Mouse (Mus musculus): ENCODE measurements around the gene Catsperg1. TPM values are rescaled to one million over a fixed set of nuclear protein-coding genes. Genes with fewer than 3 reads are reported as not detected.
A peak's percentile ranks its signal among the peaks of the same experiment; 100 is the strongest.
"Not testable (repeated sequence)": the region's sequence is repeated elsewhere in the genome, so short reads cannot be mapped to it uniquely, and the experiment has no call there.

Catsperg1 gene
- total RNA-seq, 2 experiments from 2014 or later, result 0.89 TPM; not detected in 1

- peak; percentile 83 to 91 for DNase-seq
Observed at GRCm38 (mm10) chr7:29170066-29170754, 43.6 kb downstream of the Catsperg1 start, which contains the start of the genes Ggn and Spred3. Gene Ggn (plus strand): TSS chr7:29170210. Gene Spred3 (minus strand): TSS chr7:29170411.

- DNase-seq, result peak; percentile 83 to 86
Observed at GRCm38 (mm10) chr7:29169231-29170065, 44.4 kb downstream of the Catsperg1 start.

DNA sequence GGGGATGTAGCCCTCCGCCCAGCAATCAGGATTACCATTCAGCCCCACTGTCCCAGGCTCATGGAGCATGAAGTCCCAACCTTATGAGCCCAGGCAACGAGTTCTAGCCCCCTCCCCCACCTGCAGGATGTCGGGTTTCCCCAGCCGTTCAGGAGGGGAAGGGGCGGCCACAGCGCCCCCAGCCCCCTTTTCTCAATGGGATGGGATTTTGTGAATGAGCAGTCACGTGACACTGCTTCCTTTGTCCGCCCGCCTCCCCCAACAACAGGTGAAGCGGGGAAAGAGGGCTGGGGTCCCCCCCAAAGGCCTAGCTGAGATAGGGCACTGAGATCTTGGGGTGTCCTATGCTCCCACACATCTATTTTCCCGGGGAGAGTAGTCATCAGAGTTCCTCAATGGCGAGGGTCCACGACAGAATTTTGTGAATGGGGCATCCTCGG, 45.0 kb downstream of the Catsperg1 start:
- DNase-seq, result no peak

- no peak for DNase-seq
Observed at GRCm38 (mm10) chr7:29168121-29168695, 45.6 kb downstream of the Catsperg1 start.

- DNase-seq, result no peak
Observed at GRCm38 (mm10) chr7:29167656-29168055, 46.2 kb downstream of the Catsperg1 start.

- DNase-seq, result no peak
Observed at GRCm38 (mm10) chr7:29162750-29163525, 50.9 kb downstream of the Catsperg1 start.

GRCm38 (mm10) chr7:29162294-29162693, 51.5 kb downstream of the Catsperg1 start:
- DNase-seq, result no peak

GRCm38 (mm10) chr7:29158264-29158663, 55.6 kb downstream of the Catsperg1 start:
- no peak for DNase-seq

GRCm38 (mm10) chr7:29155838-29156782, 57.7 kb downstream of the Catsperg1 start, which contains the start of gene Fam98c:
Gene Fam98c (minus strand): TSS chr7:29156234.
- peak; percentile 87 to 89 for DNase-seq

GRCm38 (mm10) chr7:29155196-29155837, 58.5 kb downstream of the Catsperg1 start:
- peak; percentile 91 to 92 for DNase-seq

- DNase-seq, result no peak
Observed at GRCm38 (mm10) chr7:29154018-29154720, 59.7 kb downstream of the Catsperg1 start.

DNA sequence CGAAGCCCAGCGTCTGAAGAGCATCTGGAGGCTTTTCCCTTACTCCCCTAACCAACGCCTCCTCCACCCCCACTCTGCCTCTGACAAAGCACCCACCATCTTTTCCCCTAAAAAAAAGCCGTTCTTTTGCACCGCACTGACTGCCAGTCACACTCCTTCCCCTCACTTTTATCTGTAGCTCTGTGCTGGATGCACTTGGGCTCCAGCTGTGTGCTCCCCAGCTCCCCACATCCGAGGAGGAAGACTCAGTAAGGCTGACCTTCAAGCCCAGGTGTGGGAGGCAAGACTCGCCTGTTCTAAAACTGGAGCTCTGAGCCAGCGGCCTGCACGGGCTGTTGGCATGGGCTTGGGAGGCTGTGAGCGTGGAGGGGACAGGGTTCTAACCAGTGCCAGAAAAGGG, 62.3 kb downstream of the Catsperg1 start:
- DNase-seq, result no peak

DNA sequence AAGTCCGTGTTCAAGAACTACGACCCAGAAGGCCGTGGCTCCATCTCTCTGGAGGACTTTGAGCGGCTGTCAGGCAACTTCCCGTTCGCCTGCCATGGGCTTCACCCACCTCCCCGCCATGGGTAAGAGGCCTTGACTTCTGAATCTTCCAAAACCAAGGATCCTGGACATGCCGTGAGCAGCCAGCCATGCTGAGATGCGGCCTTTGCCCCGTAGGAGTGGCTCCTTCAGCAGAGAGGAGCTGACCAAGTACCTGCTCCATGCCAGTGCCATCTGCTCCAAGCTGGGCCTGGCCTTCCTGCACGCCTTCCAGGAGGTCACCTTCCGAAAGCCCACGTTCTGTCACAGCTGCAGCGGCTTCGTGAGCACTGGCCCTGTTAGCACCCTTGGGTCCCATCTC, 65.1 kb downstream of the Catsperg1 start:
- DNase-seq, result no peak

DNA sequence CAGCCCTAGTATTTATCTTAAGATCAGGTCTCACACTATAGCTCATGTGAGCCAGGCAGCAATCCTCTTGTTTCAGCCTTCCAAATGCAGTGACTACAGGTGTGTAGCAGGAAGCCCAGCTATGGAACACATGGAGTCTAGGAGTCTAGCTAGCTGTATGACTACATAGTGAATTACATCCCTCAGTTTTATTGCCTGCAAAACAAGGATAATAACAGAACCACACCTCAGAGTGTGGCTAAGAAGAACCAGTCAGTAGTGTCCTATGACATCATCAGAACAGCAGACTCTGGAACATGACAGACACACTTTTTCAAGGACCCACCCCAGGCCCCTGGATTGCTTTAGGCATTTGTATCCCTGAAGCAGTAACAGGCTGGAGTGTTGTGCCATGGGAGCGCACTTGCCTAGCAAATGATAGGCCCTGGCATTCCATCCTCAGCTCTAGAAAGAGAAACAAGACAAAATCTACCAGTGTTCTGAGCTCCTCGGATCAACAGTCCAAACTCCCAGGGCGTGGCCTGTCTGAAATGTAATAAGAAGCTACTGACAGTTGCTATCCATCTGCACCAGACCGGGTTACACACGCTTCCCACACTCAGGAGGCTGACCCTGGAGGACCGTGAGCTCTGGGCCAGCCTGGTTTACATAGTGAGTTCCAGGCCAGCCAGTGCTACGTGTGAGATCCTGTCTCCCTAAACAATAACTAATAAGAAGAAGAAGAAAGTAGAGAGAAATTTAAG, 67.0 kb downstream of the Catsperg1 start:
- DNase-seq, result no peak

DNA sequence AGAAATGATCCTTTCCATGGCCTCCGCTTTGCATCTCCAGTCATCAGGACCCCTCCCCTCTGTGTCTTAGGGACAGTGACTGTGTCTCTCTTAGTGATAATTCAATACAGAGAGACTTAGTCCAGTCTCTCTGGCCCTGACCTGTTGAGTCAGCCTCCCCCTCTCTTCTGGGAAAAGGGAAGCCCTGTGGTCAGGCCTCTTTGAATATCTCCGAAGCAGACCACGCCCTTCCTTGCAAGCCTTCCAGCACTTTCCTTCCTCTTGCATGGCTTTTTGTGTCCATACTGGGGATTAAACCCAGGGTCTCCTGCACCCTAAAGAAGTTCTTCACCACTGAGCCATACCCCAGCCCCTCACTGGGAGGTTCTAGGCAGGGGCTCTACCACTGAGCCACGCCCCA, 69.8 kb downstream of the Catsperg1 start:
- DNase-seq, result peak; percentile 13 to 54

DNA sequence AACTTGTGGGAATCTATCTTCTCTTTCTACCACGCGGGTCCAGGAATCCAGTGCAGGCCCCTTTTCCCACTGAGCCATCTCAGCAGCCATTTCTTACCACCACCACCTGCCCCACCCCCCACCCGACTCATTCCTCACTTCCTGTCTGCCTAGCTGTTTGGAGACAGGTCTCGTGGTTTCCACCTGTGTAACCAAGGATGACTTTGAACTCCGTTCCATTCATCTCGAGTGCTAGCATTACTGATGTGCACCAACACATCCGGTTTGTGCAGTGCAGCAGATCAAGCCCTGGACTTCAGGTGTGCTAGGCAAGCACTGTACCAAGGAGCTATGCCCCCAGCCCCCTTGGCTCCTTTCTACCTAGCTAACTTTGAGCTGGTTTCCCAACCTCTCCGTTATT, 72.4 kb downstream of the Catsperg1 start:
- DNase-seq, result no peak

GRCm38 (mm10) chr7:29139237-29139636, 74.6 kb downstream of the Catsperg1 start:
- not testable (repeated sequence) for DNase-seq

DNA sequence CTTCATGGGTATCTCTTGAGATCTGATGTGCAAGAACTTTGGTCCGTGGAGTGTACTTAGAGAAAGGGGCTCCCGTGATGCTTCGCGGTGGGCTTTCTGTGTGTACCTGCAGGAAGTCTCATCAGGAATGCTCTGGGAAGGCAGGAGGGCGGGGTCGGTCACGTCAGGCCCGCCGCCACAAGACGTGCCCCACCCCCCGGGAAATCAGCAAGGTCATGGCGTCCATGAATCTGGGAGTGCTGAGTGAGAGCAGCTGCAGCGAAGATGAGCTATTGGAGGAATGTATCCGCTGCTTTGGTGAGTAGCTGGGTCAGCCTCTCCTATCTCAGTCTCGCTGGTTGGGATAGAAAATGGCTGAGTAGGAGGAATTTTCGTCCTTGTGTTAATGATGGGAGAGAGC, 76.4 kb downstream of the Catsperg1 start:
- DNase-seq, result no peak

All from heart, adult 18-20 months (tissue).